Mouse (Mus musculus) MEL (cell line): Measurements from ENCODE around the gene Selenoo.

Experiments
- CTCF ChIP-seq, 3 experiments: IDR thresholded peaks in 2 of 3; conservative IDR thresholded peaks in 1 of 3; 2 replicates each; pipeline ENCODE4 v1.5.1; 2011 to 2012; ENCODE audit warnings: low read length in 3 of 3, low read depth in 2 of 3, mild to moderate bottlenecking in 2 of 3, improper control_type of control experiment in 1 of 3, inconsistent platforms in 1 of 3, mixed read lengths in 1 of 3, moderate library complexity in 1 of 3; ENCODE audit not compliant: control insufficient read depth in 1 of 3, insufficient read depth in 1 of 3, poor library complexity in 1 of 3, severe bottlenecking in 1 of 3
- E2F4 ChIP-seq: IDR thresholded peaks from 2 replicates; pipeline ENCODE4 v1.6.1; 2011; ENCODE audit warnings: low read depth, low read length, improper control_type of control experiment, borderline replicate concordance
- ELF1 ChIP-seq: IDR thresholded peaks from 2 replicates; pipeline ENCODE4 v1.6.1; 2014; ENCODE audit warnings: low read depth, mild to moderate bottlenecking, inconsistent platforms, low read length, improper control_type of control experiment, moderate library complexity
- EP300 ChIP-seq, 2 experiments: IDR thresholded peaks; 2 replicates each; pipeline ENCODE4 v1.6.1; 2011; ENCODE audit warnings: improper control_type of control experiment in 2 of 2, low read length in 2 of 2, low read depth in 1 of 2, mild to moderate bottlenecking in 1 of 2
- NRF1 ChIP-seq: IDR thresholded peaks from 2 replicates; pipeline ENCODE4 v1.6.1; 2014; ENCODE audit warnings: low read depth, mild to moderate bottlenecking, inconsistent platforms, low read length, improper control_type of control experiment, moderate library complexity; ENCODE audit not compliant: poor library complexity, insufficient read depth, severe bottlenecking
- POLR2A ChIP-seq, 2 experiments: IDR thresholded peaks; 2 replicates each; pipeline ENCODE4 v1.6.1; 2011 to 2012; ENCODE audit warnings: low read length in 2 of 2, mild to moderate bottlenecking in 2 of 2, control low read depth in 1 of 2, improper control_type of control experiment in 1 of 2, low read depth in 1 of 2, moderate library complexity in 1 of 2; ENCODE audit not compliant: control insufficient read depth in 1 of 2, insufficient read depth in 1 of 2, poor library complexity in 1 of 2
- SIN3A ChIP-seq: IDR thresholded peaks from 2 replicates; pipeline ENCODE4 v1.6.1; 2012; ENCODE audit warnings: low read length, improper control_type of control experiment, inconsistent platforms

DNA sequence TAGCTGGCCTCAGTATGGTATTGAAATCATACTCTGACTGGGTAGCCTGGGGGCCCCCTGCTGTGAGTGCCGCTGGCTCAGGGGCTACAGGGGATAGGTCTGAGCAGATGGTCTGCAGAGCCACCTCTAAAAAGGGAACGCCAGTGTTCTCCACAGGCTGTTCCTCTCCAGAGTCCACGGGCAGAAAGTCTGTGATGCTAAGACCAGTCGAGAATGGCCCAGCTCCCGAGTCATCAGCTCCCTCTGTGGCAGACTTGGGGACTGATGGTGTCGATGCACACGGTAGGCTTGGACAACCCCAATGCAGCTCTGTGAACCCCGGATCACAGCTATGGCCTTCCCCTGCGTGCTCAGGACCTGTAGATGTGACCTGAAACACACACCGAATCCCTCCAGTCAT is 15.0 kb downstream of the Selenoo start:
- TF ChIP-seq CTCF (IDR thresholded peaks at IDR 0.05 in 2 of 3, conservative IDR thresholded peaks at IDR 0.05 in 1 of 3; ENCODE audit: control insufficient read depth in 1 of 3, insufficient read depth in 1 of 3, low read depth in 2 of 3, low read length in 3 of 3, poor library complexity in 1 of 3, severe bottlenecking in 1 of 3) (no peak), POLR2A (IDR thresholded peaks at IDR 0.05; ENCODE audit: control insufficient read depth in 1 of 2, insufficient read depth in 1 of 2, low read depth in 1 of 2, low read length in 2 of 2, poor library complexity in 1 of 2) (no peak), E2F4 (no peak), ELF1 (no peak), EP300 (IDR thresholded peaks at IDR 0.05; ENCODE audit: low read depth in 1 of 2, low read length in 2 of 2) (no peak), SIN3A (no peak), NRF1 (no peak)
